Mouse (Mus musculus) G1E (cell line): ENCODE results near the gene Ahnak2.

ENCODE experiments used
- CTCF ChIP-seq: IDR thresholded peaks from 2 replicates; pipeline ENCODE4 v1.5.1; 2012; ENCODE audit warnings: low read depth, low read length, inconsistent platforms, mixed read lengths
- TAL1 ChIP-seq: conservative IDR thresholded peaks from 2 replicates; pipeline ENCODE4 v1.6.1; 2012; ENCODE audit warnings: low read depth, low read length, inconsistent platforms, mixed read lengths

GRCm38 (mm10) chr12:112835046-112835445 is 32.6 kb upstream of the Ahnak2 start:
- TF ChIP-seq CTCF (no peak), TAL1 (no peak)
